Mouse (Mus musculus) gastrocnemius, postnatal 25 days (tissue): ENCODE data around the gene Parp3. TPM values are rescaled to one million over a fixed set of nuclear protein-coding genes. Genes with fewer than 3 reads are reported as not detected.
A peak's percentile ranks its signal among the peaks of the same experiment; 100 is the strongest.

ENCODE experiments used
- DNase-seq: peaks from one replicate; pipeline ENCODE4 v3.0.0; 2022
- total RNA-seq, 2 experiments: library from RNA; stranded (reverse); gene quantifications; 1 replicate in 1 of 2; 2 replicates in 1 of 2; pipeline ENCODE4 v1.2.3; 2021

Parp3 gene
- total RNA-seq, 2 experiments from 2014 or later = 54.3 to 90.0 TPM

DNA sequence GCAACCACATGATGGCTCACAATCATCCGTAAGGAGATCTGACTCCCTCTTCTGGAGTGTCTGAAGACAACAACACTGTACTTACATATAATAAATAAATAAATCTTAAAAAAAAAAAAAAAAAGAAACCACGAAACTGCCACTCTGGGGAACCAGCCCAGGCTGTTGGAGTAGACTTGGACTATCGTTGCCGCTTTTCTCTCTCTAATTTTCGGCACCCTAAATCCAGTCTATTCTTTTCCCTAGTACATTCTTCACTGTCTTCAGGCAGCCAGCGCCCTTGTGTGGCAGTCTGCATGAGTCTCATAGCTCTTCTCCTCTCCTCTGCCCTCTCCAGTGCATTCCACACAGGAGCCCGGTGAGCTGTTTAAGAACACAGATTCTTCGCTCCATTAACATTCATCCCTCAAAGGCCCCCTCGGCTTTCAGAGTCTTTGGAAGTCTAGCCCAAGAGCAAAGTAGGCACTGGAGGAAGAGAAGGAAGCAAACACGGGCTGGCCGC is 48.0 kb downstream of the Parp3 start:
- DNase-seq = no peak

DNA sequence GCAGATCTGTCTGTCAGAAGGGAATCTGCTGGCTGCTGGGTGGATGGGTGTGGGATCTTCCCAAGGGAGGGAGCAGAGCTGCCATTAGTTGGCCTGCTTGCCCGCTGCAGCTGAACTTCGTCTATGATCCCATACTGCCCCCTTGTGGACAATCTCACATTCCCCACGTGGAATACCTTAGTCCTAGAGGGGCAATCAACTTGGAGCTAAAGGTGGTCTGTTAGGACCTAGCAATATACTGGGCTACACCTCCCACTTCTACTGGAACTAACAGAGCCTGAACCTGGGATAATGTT is 54.9 kb downstream of the Parp3 start:
- peak; percentile 68 for DNase-seq

DNA sequence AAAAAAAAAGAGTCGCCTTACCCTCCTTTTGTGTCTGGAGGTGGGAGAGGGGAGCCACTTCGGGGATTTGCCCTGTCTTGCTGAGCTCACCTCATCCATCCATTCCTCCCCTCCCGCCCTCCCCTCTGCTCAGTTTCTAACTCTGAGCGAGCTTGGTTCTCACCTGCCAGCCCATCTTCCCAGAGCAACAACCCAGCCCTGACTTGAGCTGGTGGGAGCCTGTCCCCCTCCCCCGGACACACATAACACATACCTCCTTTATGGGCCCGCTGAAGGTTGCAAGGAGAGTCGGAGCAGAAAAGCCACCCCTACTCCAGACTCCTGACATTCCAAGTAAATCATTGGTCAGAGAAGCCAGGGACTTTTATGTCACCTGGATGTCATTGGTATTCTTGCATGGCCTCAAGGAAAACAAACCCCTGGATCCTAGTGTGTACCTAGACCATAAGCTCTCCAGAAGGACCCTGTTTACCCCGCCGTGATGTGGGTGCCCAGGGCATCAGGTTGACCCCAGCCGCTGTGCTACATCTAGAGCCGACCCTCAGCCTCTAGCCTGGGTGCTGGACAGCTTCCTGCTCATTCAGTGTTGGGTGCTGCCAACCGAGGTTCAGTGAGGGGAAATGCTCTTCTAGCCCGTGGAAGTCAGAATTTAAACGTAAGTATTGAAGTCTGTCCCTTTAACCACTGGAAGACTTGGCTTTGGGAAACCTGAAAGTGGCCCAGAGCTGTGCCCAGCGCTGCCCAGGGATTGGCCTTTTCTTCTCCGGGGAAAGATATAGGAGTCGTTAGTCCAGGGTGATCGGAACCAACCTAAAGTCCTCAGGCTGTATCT is 55.5 kb downstream of the Parp3 start:
- no peak for DNase-seq

DNA sequence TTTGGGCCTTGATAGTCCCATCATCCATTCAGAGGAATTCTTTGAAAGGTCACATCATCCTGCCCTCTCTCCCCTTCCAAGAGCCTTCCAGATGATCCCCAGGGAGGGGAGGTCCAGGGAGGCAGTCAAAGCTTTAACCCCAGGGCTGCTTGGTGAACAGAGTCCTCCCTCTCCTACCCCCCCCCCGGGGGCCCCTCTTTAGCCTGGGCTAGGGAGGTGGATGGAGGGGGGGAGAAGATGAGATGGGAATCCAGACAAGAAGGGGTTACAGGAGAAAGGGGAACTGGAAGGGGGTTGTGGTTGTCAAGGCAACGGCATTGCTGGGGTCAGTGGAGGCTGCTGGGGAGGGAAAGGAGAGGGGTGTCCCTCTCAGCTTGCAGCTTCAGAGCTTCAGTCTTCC is 56.1 kb downstream of the Parp3 start:
- DNase-seq = no peak

Other genes starting within 250 kb of the Parp3 start
- 100 to 1,000 TPM; 260 to 287 TPM for gene Alas1, start 228.3 kb downstream of the Parp3 start, total RNA-seq
- gene Poc1a, start 195.9 kb downstream of the Parp3 start, total RNA-seq = 1 to 10 TPM in 1 of 2 experiments, under 1 TPM in 1; 0.90 to 2.1 TPM
- 10 to 100 TPM; 13.8 to 31.7 TPM for gene Dusp7, start 108.3 kb downstream of the Parp3 start, total RNA-seq
- gene Rpl29, start 47.5 kb downstream of the Parp3 start, total RNA-seq = 100 to 1,000 TPM; 243 to 260 TPM
- gene Acy1, start 38.6 kb downstream of the Parp3 start, total RNA-seq = 10 to 100 TPM; 11.0 to 11.3 TPM
- 1 to 10 TPM; 4.7 to 4.8 TPM for gene Abhd14b, start 29.5 kb downstream of the Parp3 start, total RNA-seq
- 10 to 100 TPM; 14.7 to 18.3 TPM for gene Abhd14a, start 29.3 kb downstream of the Parp3 start, total RNA-seq
- gene Pcbp4, start 23.7 kb downstream of the Parp3 start, total RNA-seq = 10 to 100 TPM; 54.6 to 59.7 TPM
- gene Gpr62, start 11.0 kb downstream of the Parp3 start, total RNA-seq = under 1 TPM in 1 of 2 experiments, not detected in 1; 0.18 TPM
- gene Rrp9, start 986 bp downstream of the Parp3 start, total RNA-seq = 10 to 100 TPM; 17.1 to 18.7 TPM
- not detected for gene Iqcf1, start 23.0 kb upstream of the Parp3 start, total RNA-seq
- gene Iqcf5, start 37.6 kb upstream of the Parp3 start, total RNA-seq = not detected
- gene Iqcf3, start 84.7 kb upstream of the Parp3 start, total RNA-seq = not detected
- gene Iqcf4, start 94.0 kb upstream of the Parp3 start, total RNA-seq = not detected
- gene Iqcf6, start 149.6 kb upstream of the Parp3 start, total RNA-seq = not detected
- gene Grm2, start 179.1 kb upstream of the Parp3 start, total RNA-seq = not detected
- 10 to 100 TPM; 24.3 to 28.8 TPM for gene Tex264, start 209.0 kb upstream of the Parp3 start, total RNA-seq